Mouse (Mus musculus) hindbrain, embryonic 15.5 days (tissue): ENCODE results near the gene Flii. TPM values are rescaled to one million over a fixed set of nuclear protein-coding genes. Genes with fewer than 3 reads are reported as not detected.
A peak's percentile ranks its signal among the peaks of the same experiment; 100 is the strongest.

Experiments used
- ATAC-seq: fragments of 200-750 bp; cut with Nextera tagmentation; 2 replicates; pipeline ENCODE4 v1.8.0; 2017; ENCODE audit warnings: low read depth, moderate number of reproducible peaks, moderate TSS enrichment; ENCODE audit not compliant: low FRiP score
- H3K27ac ChIP-seq: fragments of 300-500 bp; sonication (generic); replicated peaks from 2 replicates; pipeline ENCODE4 v1.5.1; 2015; ENCODE audit warnings: mild to moderate bottlenecking, inconsistent platforms
- H3K27me3 ChIP-seq: fragments of 300-500 bp; sonication (generic); 2 replicates; pipeline ENCODE4 v1.6.1; 2015; ENCODE audit warnings: control low read depth, inconsistent platforms
- H3K36me3 ChIP-seq: fragments of 300-500 bp; sonication (generic); 2 replicates; pipeline ENCODE4 v1.6.1; 2015; ENCODE audit warnings: control low read depth, inconsistent platforms
- H3K4me1 ChIP-seq: fragments of 300-500 bp; sonication (generic); replicated peaks from 2 replicates; pipeline ENCODE4 v1.6.1; 2015; ENCODE audit warnings: control low read depth, inconsistent platforms
- H3K4me2 ChIP-seq: fragments of 300-500 bp; sonication (generic); 2 replicates; pipeline ENCODE4 v1.6.1; 2015; ENCODE audit warnings: moderate library complexity, mild to moderate bottlenecking, inconsistent platforms
- H3K4me3 ChIP-seq: fragments of 300-500 bp; sonication (generic); 2 replicates; pipeline ENCODE4 v1.5.1; 2015; ENCODE audit warnings: mild to moderate bottlenecking, inconsistent platforms
- H3K9ac ChIP-seq: fragments of 300-500 bp; sonication (generic); 2 replicates; pipeline ENCODE4 v1.6.1; 2015; ENCODE audit warnings: inconsistent platforms
- H3K9me3 ChIP-seq: fragments of 300-500 bp; sonication (generic); 2 replicates; pipeline ENCODE4 v1.6.1; 2016; ENCODE audit warnings: control low read depth, inconsistent platforms
- WGBS: fragments of 180-500 bp; shearing (Covaris S2); methylation state at CpG from one replicate; pipeline ENCODE4 v1.1.7; 2015; 5-methylcytosine and 5-hydroxymethylcytosine counted together
- polyA plus RNA-seq: library from polyadenylated mRNA; unstranded; fragments of >200 nt; fragmentation: Nextera tagmentation; extraction: Ambion mirVana; gene quantifications from 2 replicates; pipeline ENCODE4 v1.2.1, GENCODE M21; 2015

Flii gene
- polyA plus RNA-seq, result 72.7 and 77.5 TPM in 2 replicates

DNA sequence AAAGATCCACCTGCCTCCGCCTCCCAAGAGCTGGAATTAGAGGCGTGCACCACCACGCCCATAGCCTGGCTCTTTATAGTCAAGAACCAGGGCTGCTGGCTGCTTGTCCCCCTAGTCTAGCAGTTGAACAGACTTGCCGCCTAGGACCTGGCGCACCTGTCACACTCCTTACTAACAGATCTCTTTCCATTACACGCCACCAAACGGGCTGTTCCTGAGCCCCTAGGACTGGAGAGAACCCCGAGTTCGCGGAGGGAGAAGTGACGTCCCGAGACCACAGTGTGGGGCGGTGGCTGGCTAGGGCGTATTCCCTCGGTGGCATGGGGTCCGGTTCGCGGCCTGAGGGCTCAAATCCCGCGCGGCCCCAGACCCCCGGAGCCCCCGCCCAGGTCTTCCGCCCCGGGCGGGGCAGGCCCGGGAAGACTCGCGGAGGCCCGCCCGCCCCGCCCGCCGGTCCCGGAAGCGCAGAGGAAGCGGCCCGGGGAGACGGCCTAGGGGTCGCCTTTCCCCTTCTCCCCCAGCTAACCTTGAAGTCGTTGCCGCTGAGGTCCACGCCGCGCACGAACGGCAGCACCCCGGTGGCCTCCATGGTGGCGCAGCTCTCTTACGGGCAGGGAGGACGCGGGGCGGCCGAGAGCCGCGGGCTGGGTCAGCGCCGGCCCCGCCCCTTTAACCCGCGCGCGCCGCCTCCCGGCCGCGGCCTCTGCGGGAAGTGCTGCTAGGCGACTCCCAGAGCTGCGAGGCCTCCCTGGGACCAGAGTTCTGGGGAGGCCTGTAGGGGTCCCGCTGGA lies at the start of gene Flii:
Gene Flii (minus strand): TSS at position 663 of the 791 bp plus-strand sequence.
- WGBS, result 0% methylated on average over 61 of the region's 71 CpGs
- ATAC-seq, result peak; percentile 68
- peak within 1 kb of the TSS; percentile 77 for H3K9ac ChIP-seq
- peak within 1 kb of the TSS; percentile 77 for H3K4me2 ChIP-seq
- peaks cover 36% of the 10 kb centered on the region for H3K4me1 ChIP-seq
- no peaks in the 10 kb centered on the region for H3K27me3 ChIP-seq
- peak within 1 kb of the TSS; percentile 69 for H3K4me3 ChIP-seq
- H3K36me3 ChIP-seq, result peaks cover 38% of the 10 kb centered on the region
- peak within 1 kb of the TSS; percentile 92 for H3K27ac ChIP-seq
- no peaks in the 10 kb centered on the region for H3K9me3 ChIP-seq

DNA sequence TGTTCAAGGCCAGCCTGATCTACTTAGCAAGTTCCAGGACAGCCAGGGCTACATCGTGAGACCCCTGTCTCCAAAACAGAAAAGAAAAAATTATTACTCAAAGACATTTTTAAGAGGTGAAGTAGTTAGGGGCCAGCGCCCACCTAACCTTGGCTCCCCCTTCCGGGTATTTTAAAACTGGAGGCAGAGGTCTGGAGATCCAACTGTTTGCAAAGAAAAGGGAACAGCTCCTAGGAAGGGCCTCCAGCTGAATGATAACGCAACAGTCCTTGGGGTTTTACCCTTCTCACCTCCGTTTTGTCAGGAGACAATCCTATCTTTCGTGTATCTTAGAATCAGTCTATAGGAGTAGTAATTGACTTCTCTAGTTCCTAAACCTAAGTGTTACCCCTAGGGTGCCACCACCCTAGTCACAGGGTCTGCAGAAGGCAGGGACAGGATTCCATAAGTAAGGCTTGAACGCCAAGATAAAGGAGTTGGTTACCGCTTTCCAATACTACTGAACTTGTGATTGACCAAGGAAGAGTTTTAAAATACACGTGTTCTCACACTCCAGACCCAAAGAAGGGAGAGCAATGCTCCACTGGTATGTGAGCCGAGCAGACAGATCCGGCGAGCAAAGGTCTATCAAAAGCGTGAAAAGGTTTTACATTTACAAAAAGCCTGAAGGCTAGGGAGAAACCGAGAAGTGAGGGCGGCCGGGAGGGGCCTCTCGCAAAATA lies 49.2 kb upstream of the Flii start:
- H3K27ac ChIP-seq, result peak overlapping the region; percentile 84; the same call in 1 of the 2 replicates
- 5% methylated on average over 17 of the region's 17 CpGs for WGBS
- H3K36me3 ChIP-seq, result no peaks in the 10 kb centered on the region
- peak overlapping the region; percentile 90 for H3K4me3 ChIP-seq
- no peaks in the 10 kb centered on the region for H3K9me3 ChIP-seq
- peak overlapping the region; percentile 92 for H3K4me2 ChIP-seq
- ATAC-seq, result no peak
- H3K4me1 ChIP-seq, result peaks cover 64% of the 10 kb centered on the region
- peak overlapping the region; percentile 78 for H3K9ac ChIP-seq
- no peaks in the 10 kb centered on the region for H3K27me3 ChIP-seq

DNA sequence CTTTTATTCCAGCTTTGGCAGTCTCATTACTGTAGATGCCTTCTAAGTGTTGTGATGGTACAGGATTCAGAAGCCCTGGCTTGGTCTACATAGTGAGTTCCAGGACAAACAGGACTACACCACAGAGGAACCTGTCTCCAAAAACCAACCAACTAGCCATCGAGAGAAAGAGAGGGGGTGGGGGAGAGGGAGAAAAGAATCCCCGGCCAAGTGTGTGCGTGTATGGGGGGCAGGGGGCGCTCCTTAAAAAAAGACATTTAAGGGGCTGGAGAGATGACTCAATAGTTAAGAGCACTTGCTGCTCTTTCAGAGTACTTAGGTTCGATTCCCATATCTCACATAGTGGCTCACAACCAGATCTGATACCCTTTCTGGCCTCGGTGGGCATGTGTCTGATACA lies 48.5 kb upstream of the Flii start:
- 58% methylated on average over 6 of the region's 6 CpGs for WGBS
- Histone ChIP-seq H3K4me3 (peak overlapping the region; percentile 90), H3K27ac (no peak overlapping the region), H3K27me3 (no peaks in the 10 kb centered on the region), H3K36me3 (no peaks in the 10 kb centered on the region), H3K4me1 (peaks cover 57% of the 10 kb centered on the region), H3K9me3 (no peaks in the 10 kb centered on the region), H3K4me2 (peak overlapping the region; percentile 92), H3K9ac (0 out of 2 replicates have a peak overlapping the region, but pooled peaks have one; percentile 78)
- ATAC-seq, result no peak

DNA sequence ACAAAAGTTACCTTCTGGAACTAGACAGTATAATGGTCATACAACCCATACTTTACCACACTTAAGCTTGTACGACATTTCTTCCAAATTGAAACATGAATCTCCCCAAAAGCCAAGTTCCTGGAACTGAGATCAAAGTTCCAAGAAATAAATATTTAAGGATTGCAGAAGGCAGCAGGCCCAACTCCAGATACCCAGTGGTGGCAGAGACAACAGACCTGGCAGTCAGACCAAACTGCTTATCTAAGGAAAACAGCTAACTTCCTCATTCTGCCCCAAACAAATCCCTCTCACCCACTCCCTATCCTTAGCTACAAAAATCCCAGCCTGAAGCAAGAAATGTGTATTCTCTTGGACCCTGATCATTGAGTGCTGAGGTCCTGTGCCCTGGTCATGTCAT lies 47.8 kb upstream of the Flii start:
- H3K4me3 ChIP-seq, result no peak overlapping the region
- no peak for ATAC-seq
- H3K9me3 ChIP-seq, result no peaks in the 10 kb centered on the region
- WGBS, result 86% methylated on average over 1 of the region's 1 CpGs
- no peak overlapping the region for H3K27ac ChIP-seq
- H3K36me3 ChIP-seq, result no peaks in the 10 kb centered on the region
- H3K27me3 ChIP-seq, result no peaks in the 10 kb centered on the region
- H3K4me1 ChIP-seq, result peaks cover 49% of the 10 kb centered on the region
- H3K4me2 ChIP-seq, result peak overlapping the region; percentile 92; the same call in 1 of the 2 replicates
- no peak overlapping the region for H3K9ac ChIP-seq

DNA sequence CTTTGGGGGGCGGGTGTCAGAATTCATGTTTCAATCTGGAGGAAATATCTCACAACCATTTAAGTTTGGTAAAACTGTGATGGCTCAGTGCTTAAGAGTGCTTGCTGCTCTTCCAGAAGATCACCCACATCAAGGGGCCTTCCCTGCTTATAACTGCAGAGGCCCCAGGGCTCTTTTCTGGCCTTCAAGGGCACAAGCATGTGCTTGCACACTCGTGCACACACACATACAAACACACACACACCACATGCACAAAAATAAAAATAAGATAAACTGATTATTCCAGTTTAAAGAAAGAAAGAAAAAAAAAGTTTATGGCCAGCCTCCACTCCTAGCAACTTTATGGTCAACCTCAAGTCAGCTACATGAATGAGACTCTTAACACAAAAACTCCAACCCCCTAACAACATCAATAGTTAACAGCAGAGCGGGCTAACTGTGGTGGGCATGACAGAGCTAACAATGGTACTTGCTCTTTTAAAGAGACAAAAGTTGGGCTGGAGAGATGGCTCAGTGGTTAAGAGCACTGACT lies 47.2 kb upstream of the Flii start:
- Histone ChIP-seq H3K27ac (no peak overlapping the region), H3K9me3 (no peaks in the 10 kb centered on the region), H3K4me1 (peaks cover 43% of the 10 kb centered on the region), H3K27me3 (no peaks in the 10 kb centered on the region), H3K4me3 (no peak overlapping the region), H3K36me3 (no peaks in the 10 kb centered on the region), H3K4me2 (no peak overlapping the region), H3K9ac (no peak overlapping the region)
- ATAC-seq, result no peak
- 85% methylated on average over 3 of the region's 3 CpGs for WGBS

DNA sequence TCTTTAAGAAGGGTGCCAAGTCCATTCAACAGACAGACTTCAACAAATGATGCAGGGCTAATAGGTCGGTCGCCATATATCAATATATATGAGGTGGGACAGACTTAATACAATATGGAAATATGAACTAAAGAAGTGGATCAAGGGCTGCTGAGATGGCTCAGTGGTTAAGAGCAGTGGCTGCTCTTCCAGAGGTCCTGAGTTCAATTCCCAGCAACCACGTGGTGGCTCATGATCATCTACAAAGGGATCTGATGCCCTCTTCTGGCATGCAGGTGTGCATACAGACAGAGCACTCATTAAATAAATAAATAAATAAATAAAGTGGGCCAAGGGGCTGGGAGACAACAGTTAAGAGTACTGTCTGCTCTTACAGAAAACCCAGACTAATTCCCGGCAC lies 45.1 kb upstream of the Flii start:
- Histone ChIP-seq H3K9ac (no peak overlapping the region), H3K4me1 (peaks cover 27% of the 10 kb centered on the region), H3K4me3 (no peak overlapping the region), H3K9me3 (no peaks in the 10 kb centered on the region), H3K27me3 (no peaks in the 10 kb centered on the region), H3K27ac (no peak overlapping the region), H3K36me3 (no peaks in the 10 kb centered on the region), H3K4me2 (no peak overlapping the region)
- ATAC-seq, result no peak
- WGBS, result 81% methylated on average over 4 of the region's 4 CpGs

DNA sequence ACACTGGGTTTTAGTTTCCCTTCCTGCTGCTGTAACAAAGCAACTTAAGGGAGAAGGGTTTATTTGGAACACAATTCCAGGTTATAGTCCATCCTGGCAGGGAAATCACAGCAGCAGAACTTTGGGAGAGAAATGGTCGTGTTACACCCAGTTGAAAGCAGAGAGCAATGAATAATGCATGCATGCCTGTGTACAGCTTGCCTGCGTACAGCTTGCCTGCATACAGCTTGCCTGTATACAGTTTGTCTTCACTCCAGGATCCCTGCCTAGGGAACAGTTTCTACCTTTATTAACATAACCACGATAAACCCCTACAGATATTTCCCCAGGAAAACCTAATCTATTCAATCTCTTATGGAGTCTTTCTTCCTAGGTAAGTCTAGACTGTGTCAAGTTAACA lies 43.7 kb upstream of the Flii start:
- Histone ChIP-seq H3K4me3 (no peak overlapping the region), H3K4me1 (peaks cover 18% of the 10 kb centered on the region), H3K9me3 (no peaks in the 10 kb centered on the region), H3K27me3 (no peaks in the 10 kb centered on the region), H3K36me3 (no peaks in the 10 kb centered on the region), H3K4me2 (no peak overlapping the region), H3K27ac (no peak overlapping the region), H3K9ac (no peak overlapping the region)
- WGBS, result 75% methylated on average over 3 of the region's 3 CpGs
- ATAC-seq, result no peak

DNA sequence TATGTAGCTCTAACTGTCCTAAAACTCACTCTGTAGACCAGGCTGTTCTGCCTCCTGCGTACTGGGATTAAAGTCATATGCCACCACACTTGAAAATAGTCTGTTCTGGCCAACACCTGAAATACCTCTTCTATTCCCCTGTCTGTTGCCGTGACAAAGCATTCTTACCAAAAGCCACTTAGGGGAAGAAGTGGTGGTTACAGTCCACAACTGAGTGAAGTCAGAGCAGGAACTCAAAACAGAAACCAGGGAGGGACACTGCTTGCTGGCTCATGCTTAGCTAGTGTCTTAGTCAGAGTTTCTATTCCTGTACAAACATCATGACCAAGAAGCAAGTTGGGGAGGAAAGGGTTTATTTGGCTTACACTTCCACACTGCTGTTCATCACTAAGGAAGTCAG lies 42.3 kb upstream of the Flii start:
- no peak overlapping the region for H3K27ac ChIP-seq
- no peaks in the 10 kb centered on the region for H3K36me3 ChIP-seq
- no peak overlapping the region for H3K9ac ChIP-seq
- no peaks in the 10 kb centered on the region for H3K9me3 ChIP-seq
- no peak overlapping the region for H3K4me2 ChIP-seq
- 87% methylated on average over 2 of the region's 2 CpGs for WGBS
- H3K4me3 ChIP-seq, result no peak overlapping the region
- no peak for ATAC-seq
- peaks cover 5% of the 10 kb centered on the region; the same call in 1 of the 2 replicates for H3K4me1 ChIP-seq
- no peaks in the 10 kb centered on the region for H3K27me3 ChIP-seq

DNA sequence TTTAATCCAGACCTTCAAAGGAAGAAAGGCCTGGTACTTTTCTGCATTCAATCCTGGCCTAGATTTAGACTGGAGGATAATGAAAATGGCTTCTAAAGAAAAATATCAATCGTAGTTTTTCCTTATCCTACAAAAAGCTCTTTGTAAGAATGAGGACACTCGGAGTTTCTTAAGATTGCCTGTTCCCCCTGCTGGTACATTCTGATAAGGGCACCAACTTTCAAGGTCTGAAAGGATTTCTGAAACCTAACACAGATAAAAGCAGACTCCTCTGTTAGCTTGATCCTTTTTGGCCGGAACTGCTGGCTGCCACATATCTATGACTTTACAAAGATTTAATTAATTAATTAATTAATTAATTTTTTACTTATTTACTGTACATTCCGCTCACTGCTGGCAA lies 39.9 kb upstream of the Flii start:
- no peak overlapping the region for H3K4me3 ChIP-seq
- 95% methylated on average over 4 of the region's 4 CpGs for WGBS
- H3K4me1 ChIP-seq, result no peaks in the 10 kb centered on the region
- no peak for ATAC-seq
- H3K4me2 ChIP-seq, result no peak overlapping the region
- H3K9me3 ChIP-seq, result no peaks in the 10 kb centered on the region
- H3K36me3 ChIP-seq, result 0 out of 2 replicates have a peak, but pooled peaks cover under 1% of the 10 kb centered on the region
- H3K27me3 ChIP-seq, result no peaks in the 10 kb centered on the region
- no peak overlapping the region for H3K9ac ChIP-seq
- H3K27ac ChIP-seq, result no peak overlapping the region

DNA sequence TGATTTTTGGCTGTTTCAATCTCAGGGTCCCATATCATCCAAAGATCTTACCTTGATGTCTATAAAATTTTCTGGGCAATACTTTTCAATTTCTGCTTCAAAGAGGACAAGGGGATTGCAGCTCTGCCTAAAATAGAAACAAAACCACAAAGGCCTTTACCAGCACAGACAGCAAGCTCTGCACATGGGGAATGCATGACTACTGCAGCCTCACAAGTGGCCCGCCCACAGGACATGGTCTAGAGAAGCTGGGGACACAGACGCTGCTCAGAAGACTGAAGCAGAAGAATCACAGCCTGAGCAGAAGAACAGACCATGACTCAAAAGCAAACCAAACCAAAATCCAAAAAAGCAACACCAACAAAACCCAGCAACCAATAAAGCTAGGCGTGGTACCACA lies 34.6 kb upstream of the Flii start:
- Histone ChIP-seq H3K4me1 (no peaks in the 10 kb centered on the region), H3K9ac (no peak overlapping the region), H3K36me3 (peaks cover 32% of the 10 kb centered on the region), H3K9me3 (no peaks in the 10 kb centered on the region), H3K27me3 (no peaks in the 10 kb centered on the region), H3K4me3 (no peak overlapping the region), H3K27ac (no peak overlapping the region), H3K4me2 (no peak overlapping the region)
- 98% methylated on average over 3 of the region's 3 CpGs for WGBS
- no peak for ATAC-seq

DNA sequence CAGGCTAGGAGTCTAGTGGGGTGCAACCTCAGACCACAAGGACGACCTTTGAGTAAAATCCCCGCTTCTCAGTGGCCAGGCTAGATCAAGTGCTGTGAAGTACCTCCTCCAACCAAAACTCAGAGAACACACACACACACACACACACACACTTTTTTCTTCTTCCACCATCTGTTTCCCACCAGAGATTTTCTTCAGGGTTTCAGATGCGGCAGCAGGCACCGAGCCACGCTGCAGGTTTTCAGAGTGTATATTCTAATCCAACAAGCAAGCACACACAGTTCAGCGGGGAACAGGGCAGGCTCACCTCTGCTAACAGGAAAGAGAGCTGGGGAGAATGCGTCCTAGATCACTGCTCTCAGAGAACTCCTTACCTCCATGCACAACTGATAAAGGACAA lies 28.5 kb upstream of the Flii start:
- Histone ChIP-seq H3K27me3 (no peaks in the 10 kb centered on the region), H3K36me3 (peaks cover 58% of the 10 kb centered on the region), H3K27ac (no peak overlapping the region), H3K4me3 (no peak overlapping the region), H3K9ac (no peak overlapping the region), H3K4me2 (no peak overlapping the region), H3K9me3 (no peaks in the 10 kb centered on the region), H3K4me1 (no peaks in the 10 kb centered on the region)
- WGBS, result 98% methylated on average over 7 of the region's 7 CpGs
- ATAC-seq, result no peak

DNA sequence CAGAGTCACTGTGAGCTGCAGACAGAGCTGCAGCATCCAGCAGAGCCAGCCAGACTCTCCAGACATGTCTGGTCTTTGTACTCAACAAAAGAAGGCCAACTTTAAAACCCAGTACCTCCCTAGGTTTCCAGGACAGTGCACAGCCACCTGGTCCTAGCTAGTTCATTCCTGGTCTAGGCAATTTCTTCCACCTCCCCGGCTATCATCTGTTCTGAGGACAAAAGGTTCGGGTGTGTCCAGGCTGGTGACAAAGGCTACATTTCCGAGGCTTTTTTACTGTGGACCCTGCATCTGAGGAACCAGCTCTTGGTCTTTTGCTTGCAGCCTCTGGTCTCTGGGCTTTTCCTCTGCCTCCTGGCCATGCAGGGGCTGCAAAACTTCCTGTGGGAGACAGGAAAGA lies 13.3 kb upstream of the Flii start:
- 85% methylated on average over 3 of the region's 3 CpGs for WGBS

More for the DNA sequence above, 13.3 kb upstream of the Flii start:
- ATAC-seq, result no peak
- H3K4me1 ChIP-seq, result no peaks in the 10 kb centered on the region
- H3K9me3 ChIP-seq, result no peaks in the 10 kb centered on the region
- no peak overlapping the region for H3K4me2 ChIP-seq
- H3K4me3 ChIP-seq, result no peak overlapping the region
- H3K36me3 ChIP-seq, result peaks cover 42% of the 10 kb centered on the region
- H3K27me3 ChIP-seq, result no peaks in the 10 kb centered on the region
- no peak overlapping the region for H3K27ac ChIP-seq
- no peak overlapping the region for H3K9ac ChIP-seq
